20 mouse cellular contexts compared by ENCODE assay signal in genomic region chr5:74669925-74670324, GRCm38 (mm10). TPM values are rescaled to one million over a fixed set of nuclear protein-coding genes. Genes with fewer than 3 reads are reported as not detected.
DNase-seq lines count a peak whose midpoint lies in the region; TF ChIP-seq lines count a peak whose summit lies in the region.
"Had no signal": no experiment of that assay in that cellular context is flagged by ENCODE, and none has a peak within 500 bp of the region (broad histone marks: within the 10 kb centered on the region; RNA-seq: fewer than 3 reads in every experiment).

No protein-coding gene starts in this region.

- no peak overlapping the region for H3K4me3 ChIP-seq in heart, embryonic 10.5 days
- no peak overlapping the region for H3K4me3 ChIP-seq in lung, adult 2 months (replicated peaks; ENCODE audit: extremely low read depth, low read depth, low read length)
- H3K4me3 ChIP-seq: embryonic facial prominence, embryonic 13.5 days; forebrain, embryonic 12.5 days; heart, embryonic 13.5 days; hindbrain, embryonic 10.5 days; intestine, embryonic 15.5 days had no signal

- no peak overlapping the region for H3K27ac ChIP-seq in heart, embryonic 10.5 days
- H3K27ac ChIP-seq: embryonic facial prominence, embryonic 13.5 days; forebrain, embryonic 12.5 days; heart, embryonic 13.5 days; hindbrain, embryonic 10.5 days; hindbrain, embryonic 14.5 days; intestine, embryonic 15.5 days had no signal

- TF ChIP-seq POLR2A in lung, adult 2 months (IDR thresholded peaks at IDR 0.05; ENCODE audit: borderline replicate concordance, extremely low read depth, low read depth, low read length), result no peak

- DNase-seq in heart, adult 11 months, result peak; percentile 94
- no peak for DNase-seq in heart, postnatal 10 days
- peak; percentile 15 for DNase-seq in heart, postnatal 25 days (ENCODE audit: low spot score)
- no peak for DNase-seq in heart, embryonic 10.5 days (ENCODE audit: low spot score)
- DNase-seq in kidney, postnatal 36 days, result peak; percentile 10 to 17
- no peak for DNase-seq in kidney, adult 8-10 months
- peak; percentile 25 for DNase-seq in lung, postnatal 14 days
- no peak for DNase-seq in lung, adult 2 months
- DNase-seq: adrenal gland, postnatal 14 days; cerebellum, adult 18-20 months; cerebellum, adult 9-11 months; cerebellum, postnatal 36 days had no signal

- WGBS in heart, embryonic 10.5 days, result 79% methylated on average over 6 of the region's 6 CpGs
- WGBS in lung, adult 2 months, result 43% methylated on average over 6 of the region's 6 CpGs

- 0 out of 2 replicates have a peak, but pooled peaks cover 3% of the 10 kb centered on the region for H3K4me1 ChIP-seq in heart, embryonic 10.5 days
- H3K4me1 ChIP-seq in lung, adult 2 months (ENCODE audit: control insufficient read depth, insufficient read depth, low read length), result no peaks in the 10 kb centered on the region
- H3K4me1 ChIP-seq: forebrain, embryonic 12.5 days; hindbrain, embryonic 10.5 days; intestine, embryonic 15.5 days had no signal

- intact Hi-C loops in heart, postnatal 10 days (cut with DNase I), result no loop called here
- intact Hi-C loops in heart, postnatal 25 days (cut with DNase I), result no loop called here

- no peaks in the 10 kb centered on the region for H3K9me3 ChIP-seq in heart, embryonic 10.5 days
- H3K9me3 ChIP-seq: embryonic facial prominence, embryonic 13.5 days; forebrain, embryonic 12.5 days; heart, embryonic 13.5 days; hindbrain, embryonic 10.5 days; intestine, embryonic 15.5 days had no signal

- TF ChIP-seq CTCF in lung, adult 2 months (IDR thresholded peaks at IDR 0.05; ENCODE audit: insufficient read depth, low read length), result no peak

- no peaks in the 10 kb centered on the region for H3K36me3 ChIP-seq in heart, embryonic 10.5 days
- H3K36me3 ChIP-seq: embryonic facial prominence, embryonic 13.5 days; forebrain, embryonic 12.5 days; heart, embryonic 13.5 days; hindbrain, embryonic 10.5 days; intestine, embryonic 15.5 days had no signal

- no peaks in the 10 kb centered on the region for H3K27me3 ChIP-seq in heart, embryonic 10.5 days (ENCODE audit: insufficient read depth, poor library complexity, severe bottlenecking)
- H3K27me3 ChIP-seq: CH12.LX; embryonic facial prominence, embryonic 13.5 days; forebrain, embryonic 12.5 days; heart, embryonic 13.5 days; intestine, embryonic 15.5 days; Patski had no signal

RNA-seq across cellular contexts. Expression of gene Lnx1, which starts 32.8 kb away (rescaled TPM):
- total RNA-seq in heart, postnatal 10 days (2021), result 1 to 10 TPM; 4.3 to 4.5 TPM
- 1 to 10 TPM; 6.7 to 9.5 TPM for total RNA-seq in heart, postnatal 25 days (2021)
- polyA plus RNA-seq in heart, embryonic 10.5 days (2016; fragmentation: Nextera tagmentation; extraction: Ambion mirVana), result 0.37 and 0.87 TPM in 2 replicates
- polyA plus RNA-seq in lung, adult 2 months (2012; rRNA removed), result 3.4 and 4.0 TPM in 2 replicates

Comparison
In these comparisons a context has a peak if more than half of its experiments do, and no peak if none do; other contexts are left out.
1. DNase-seq: peak in heart, adult 11 months (single experiment), heart, postnatal 25 days (single experiment), kidney, postnatal 36 days (2 of 2) and lung, postnatal 14 days (single experiment); none in heart, postnatal 10 days (0 of 2), heart, embryonic 10.5 days (single experiment), kidney, adult 8-10 months (0 of 2) and lung, adult 2 months (single experiment).